Mouse (Mus musculus) gastrocnemius, postnatal 10 days (tissue): ENCODE data around the gene Mb. TPM values are rescaled to one million over a fixed set of nuclear protein-coding genes. Genes with fewer than 3 reads are reported as not detected.

ENCODE experiments used
- DNase-seq: peaks from one replicate; pipeline ENCODE4 v3.0.0; 2021; ENCODE audit warnings: mixed read lengths
- total RNA-seq, 2 experiments: library from RNA; stranded (reverse); gene quantifications; 2 replicates each; pipeline ENCODE4 v1.2.3; 2021

Gene Mb
- total RNA-seq, 2 experiments from 2014 or later: 415 to 512 TPM

- no peak for DNase-seq
Observed at GRCm38 (mm10) chr15:77027117-77027516, 23.4 kb downstream of the Mb start.

- no peak for DNase-seq
Observed at GRCm38 (mm10) chr15:77025884-77026583, 24.4 kb downstream of the Mb start.

- no peak for DNase-seq
Observed at GRCm38 (mm10) chr15:77022401-77022957, 28.0 kb downstream of the Mb start.

- no peak for DNase-seq
Observed at GRCm38 (mm10) chr15:77021851-77022250, 28.6 kb downstream of the Mb start.

GRCm38 (mm10) chr15:77021056-77021455 lies 29.4 kb downstream of the Mb start:
- DNase-seq: peak; percentile 61

- DNase-seq: no peak
Observed at GRCm38 (mm10) chr15:77020136-77020535, 30.3 kb downstream of the Mb start.

- no peak for DNase-seq
Observed at GRCm38 (mm10) chr15:77019533-77019932, 30.9 kb downstream of the Mb start.

- DNase-seq: peak; percentile 49
Observed at GRCm38 (mm10) chr15:77018740-77019340, 31.6 kb downstream of the Mb start.

- no peak for DNase-seq
Observed at GRCm38 (mm10) chr15:77017897-77018296, 32.6 kb downstream of the Mb start.

- no peak for DNase-seq
Observed at GRCm38 (mm10) chr15:77016509-77016908, 34.0 kb downstream of the Mb start.

GRCm38 (mm10) chr15:77014985-77015384 lies 35.5 kb downstream of the Mb start:
- DNase-seq: peak; percentile 66

GRCm38 (mm10) chr15:77014431-77014830 lies 36.0 kb downstream of the Mb start:
- DNase-seq: no peak

- peak; percentile 50 for DNase-seq
Observed at GRCm38 (mm10) chr15:77013753-77014241, 36.7 kb downstream of the Mb start.

- peak; percentile 45 for DNase-seq
Observed at GRCm38 (mm10) chr15:77008851-77009250, 41.6 kb downstream of the Mb start.

GRCm38 (mm10) chr15:77003868-77004215 lies 46.6 kb downstream of the Mb start:
- DNase-seq: peak; percentile 56

- DNase-seq: peak; percentile 55
Observed at GRCm38 (mm10) chr15:77003173-77003867, 47.1 kb downstream of the Mb start.

- DNase-seq: peak; percentile 67
Observed at GRCm38 (mm10) chr15:76998878-76999588, 51.4 kb downstream of the Mb start.

GRCm38 (mm10) chr15:76998048-76998447 lies 52.4 kb downstream of the Mb start:
- no peak for DNase-seq

- DNase-seq: no peak
Observed at GRCm38 (mm10) chr15:76994413-76994812, 56.1 kb downstream of the Mb start.

- no peak for DNase-seq
Observed at GRCm38 (mm10) chr15:76987542-76988094, 62.9 kb downstream of the Mb start.

GRCm38 (mm10) chr15:76987137-76987536 lies 63.3 kb downstream of the Mb start:
- DNase-seq: no peak

GRCm38 (mm10) chr15:76982745-76983144 lies 67.7 kb downstream of the Mb start:
- DNase-seq: no peak
